Mouse (Mus musculus) adrenal gland, postnatal 25 days (tissue): ENCODE data around the gene Dnal1. TPM values are rescaled to one million over a fixed set of nuclear protein-coding genes. Genes with fewer than 3 reads are reported as not detected.

Experiments
- DNase-seq: peaks from one replicate; pipeline ENCODE4 v3.0.0; 2021; ENCODE audit warnings: mixed read lengths
- total RNA-seq: library from RNA; stranded (reverse); gene quantifications from 2 replicates; pipeline ENCODE4 v1.2.3, GENCODE M21; 2021

Dnal1 gene
- total RNA-seq, 1 experiment from 2014 or later: 20.7 TPM

DNA sequence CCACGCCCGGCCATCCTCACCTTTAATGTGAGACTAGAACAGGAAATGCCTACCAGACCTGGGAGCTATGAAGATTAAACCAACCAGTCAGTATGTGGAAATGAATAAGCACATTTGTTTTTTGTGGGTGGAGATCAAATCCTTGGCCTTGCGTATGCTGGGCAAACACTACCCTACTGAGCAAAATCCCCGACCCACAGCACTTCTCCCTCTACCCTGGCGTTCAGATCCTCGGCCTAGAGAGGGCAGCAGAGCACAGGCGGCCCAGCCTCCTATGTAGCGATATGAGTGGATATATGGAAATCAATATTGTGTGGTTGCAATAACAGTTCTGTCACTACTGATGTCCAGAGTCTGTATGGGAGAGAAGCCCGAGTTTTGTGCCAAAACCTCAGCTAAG lies 49.0 kb downstream of the Dnal1 start:
- no peak for DNase-seq

DNA sequence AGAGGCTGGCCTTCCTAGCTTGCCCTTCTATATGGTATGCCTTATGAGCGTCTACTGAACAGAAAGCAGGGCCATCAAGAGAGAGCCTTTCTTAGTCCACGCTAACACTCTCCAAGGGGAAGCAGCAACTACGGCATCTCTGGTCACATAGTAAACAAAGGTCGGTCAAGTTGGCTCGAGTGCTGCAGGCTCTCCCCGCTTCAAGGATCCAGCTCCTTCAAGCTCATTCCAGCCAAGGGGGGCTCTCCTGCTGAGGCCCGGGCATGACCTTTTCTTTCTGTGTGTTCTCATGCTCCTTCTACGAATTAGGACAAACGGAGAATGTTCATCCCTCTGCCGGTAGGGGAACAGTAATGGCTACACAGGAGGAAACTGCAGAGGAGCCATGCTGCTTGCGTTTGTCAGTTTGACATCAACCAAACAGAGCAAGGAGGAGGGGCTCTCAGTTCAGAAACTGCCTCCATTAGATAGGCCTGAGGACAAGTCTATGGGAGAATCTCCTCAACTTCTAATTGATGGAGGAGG lies 49.5 kb downstream of the Dnal1 start:
- DNase-seq: no peak

- no peak for DNase-seq
Measured at GRCm38 (mm10) chr12:84165631-84166373, 51.6 kb downstream of the Dnal1 start.

DNA sequence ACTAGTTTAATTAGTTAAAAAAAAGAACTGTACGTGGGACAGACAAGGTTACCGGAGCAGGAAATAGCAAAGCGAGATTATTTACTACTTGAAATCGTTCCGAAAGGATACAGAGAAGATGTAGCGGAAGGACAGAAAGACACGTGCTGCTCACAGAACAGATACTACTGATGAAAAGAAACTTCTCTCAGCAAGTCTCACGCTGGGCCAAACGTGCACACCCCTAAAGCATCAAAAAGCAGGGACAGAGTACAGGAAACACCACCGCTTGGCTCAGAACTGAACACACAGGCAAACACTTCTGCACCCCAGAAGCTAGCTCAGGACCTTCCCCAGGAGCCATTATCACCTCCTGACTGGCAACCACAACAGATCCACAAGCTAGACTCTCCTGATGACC lies 56.4 kb downstream of the Dnal1 start:
- DNase-seq: no peak

DNA sequence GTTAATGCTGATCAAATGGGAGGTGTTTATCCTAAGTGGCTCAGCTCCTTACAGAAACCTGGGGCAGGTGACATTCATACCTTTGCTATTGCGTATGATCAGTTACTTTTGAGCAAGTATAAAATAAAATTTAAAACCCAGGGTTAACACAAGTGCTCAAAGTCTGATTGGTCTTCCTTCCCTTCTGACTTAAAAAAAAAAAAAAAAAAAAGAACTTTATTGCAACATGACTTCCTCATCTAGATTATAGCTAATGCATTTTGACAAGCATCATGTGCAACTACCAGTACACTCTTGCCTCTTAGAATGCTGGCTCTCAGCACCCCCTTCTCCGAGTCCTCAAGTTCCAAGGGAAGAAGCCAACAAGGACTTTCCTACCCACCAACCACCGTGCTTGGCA lies 58.0 kb downstream of the Dnal1 start:
- no peak for DNase-seq

GRCm38 (mm10) chr12:84172862-84173261 lies 58.7 kb downstream of the Dnal1 start:
- no peak for DNase-seq

- DNase-seq: no peak
Measured at GRCm38 (mm10) chr12:84173309-84173915, 59.2 kb downstream of the Dnal1 start.

DNA sequence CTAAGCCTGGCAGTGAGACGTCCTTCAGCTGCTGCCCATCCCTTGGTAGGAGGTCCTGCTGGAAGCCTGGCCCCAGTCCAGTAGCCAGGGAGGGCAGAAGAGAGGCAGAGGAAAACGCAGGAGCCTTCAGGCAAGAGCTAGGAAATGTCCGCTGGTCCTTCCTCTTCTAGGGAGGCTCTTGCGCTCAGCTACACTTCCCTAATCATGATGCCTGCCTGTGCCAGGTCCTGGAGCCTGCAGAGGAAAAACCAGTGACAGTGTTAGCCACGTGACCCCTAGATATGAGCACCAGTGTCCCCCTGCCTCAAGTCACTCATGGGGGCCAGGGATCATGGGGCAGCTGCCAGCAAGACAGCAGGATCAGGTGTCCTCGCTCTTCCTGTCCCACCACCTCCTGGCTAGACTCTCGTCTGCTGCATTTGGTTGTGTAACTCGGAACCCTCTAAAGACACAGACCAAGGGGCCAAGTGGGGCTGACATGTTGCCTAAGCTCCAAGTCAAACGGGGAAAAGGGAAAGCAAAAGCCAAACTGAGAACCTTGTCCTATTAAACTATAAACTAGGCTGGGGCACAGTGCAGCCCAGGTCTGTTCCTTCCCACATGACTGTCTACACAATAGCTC lies 60.1 kb downstream of the Dnal1 start:
- DNase-seq: peak; percentile 80

DNA sequence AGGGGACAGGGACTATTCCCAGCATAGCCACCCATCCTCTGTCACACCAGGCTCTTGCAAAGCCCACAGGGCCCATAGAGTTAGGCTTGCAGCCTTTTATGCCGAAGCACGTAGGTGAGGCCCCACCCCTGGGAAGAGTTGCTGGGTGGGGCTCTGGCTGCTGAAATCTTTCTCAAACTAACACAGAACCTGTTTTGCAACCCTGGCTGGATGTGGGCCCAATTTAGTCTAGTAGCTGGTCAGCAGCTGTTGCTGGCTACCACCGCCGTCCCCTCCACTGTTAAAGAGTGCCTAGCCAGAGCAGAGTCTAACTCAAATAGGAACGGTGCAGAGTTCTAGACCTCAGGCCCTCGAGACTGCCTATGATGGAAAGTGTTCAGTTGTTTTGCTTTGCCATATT lies 60.7 kb downstream of the Dnal1 start:
- peak; percentile 75 for DNase-seq

DNA sequence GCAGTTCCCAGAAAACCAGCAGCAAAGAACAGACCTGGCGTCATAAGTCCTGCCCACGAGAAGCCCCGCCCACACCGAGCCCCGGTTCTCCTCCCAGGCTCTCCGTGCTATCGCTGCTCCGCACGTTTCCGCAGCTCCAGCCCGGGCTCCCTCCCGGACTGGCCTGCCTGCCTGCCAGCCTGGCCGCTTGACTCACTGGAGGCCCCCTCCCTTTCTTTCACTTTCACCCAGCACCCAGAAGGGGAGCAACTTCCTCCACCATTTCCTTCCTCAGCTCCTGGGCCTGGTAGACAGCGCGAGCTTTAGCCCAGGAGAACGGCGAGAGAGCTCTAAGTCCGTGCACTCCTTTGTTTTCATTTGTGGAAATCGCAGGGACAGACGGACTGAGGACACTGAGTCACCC lies 61.5 kb downstream of the Dnal1 start:
- peak; percentile 89 for DNase-seq

GRCm38 (mm10) chr12:84176126-84176769 lies 62.1 kb downstream of the Dnal1 start:
- DNase-seq: no peak

- DNase-seq: no peak
Measured at GRCm38 (mm10) chr12:84176886-84177765, 63.0 kb downstream of the Dnal1 start.

DNA sequence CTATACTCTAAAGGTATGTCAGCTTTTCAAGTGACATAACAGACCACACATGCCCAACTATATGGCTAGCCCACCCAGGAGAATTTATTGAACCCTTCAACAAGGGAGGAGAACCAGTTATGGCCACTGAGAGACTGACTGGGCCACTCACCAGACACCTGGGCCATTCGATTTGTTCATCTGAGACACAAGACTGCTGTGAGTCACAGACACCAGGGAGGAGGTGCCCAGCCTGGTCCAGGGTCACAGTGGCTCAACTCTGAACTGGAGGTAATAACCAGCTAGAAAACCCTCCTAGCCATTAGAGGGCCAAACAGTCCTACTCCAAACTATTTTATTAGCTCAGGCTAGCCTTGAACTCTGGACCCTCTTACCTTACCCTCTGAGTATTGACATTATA lies 63.9 kb downstream of the Dnal1 start:
- no peak for DNase-seq

GRCm38 (mm10) chr12:84178652-84179445 lies 64.7 kb downstream of the Dnal1 start:
- no peak for DNase-seq

DNA sequence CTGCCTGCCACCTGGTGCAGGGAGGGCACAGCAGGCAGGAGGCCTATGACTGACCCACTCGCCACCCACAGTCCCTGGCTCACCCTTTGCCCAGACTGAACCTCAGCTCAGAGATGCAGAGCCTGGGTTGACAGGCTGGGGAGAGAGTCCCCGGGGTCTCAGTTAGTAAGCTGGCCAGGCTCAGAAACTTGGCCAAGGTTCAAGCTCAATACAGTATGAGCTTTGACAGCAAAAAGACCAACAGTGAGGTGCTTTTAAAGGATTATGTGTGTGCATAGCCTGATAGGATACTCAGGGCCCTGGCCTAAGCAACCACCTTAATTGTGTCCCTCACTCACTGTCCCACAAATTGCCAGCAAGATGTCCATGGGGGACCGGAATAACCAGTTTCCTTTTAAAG lies 65.9 kb downstream of the Dnal1 start:
- DNase-seq: no peak

DNA sequence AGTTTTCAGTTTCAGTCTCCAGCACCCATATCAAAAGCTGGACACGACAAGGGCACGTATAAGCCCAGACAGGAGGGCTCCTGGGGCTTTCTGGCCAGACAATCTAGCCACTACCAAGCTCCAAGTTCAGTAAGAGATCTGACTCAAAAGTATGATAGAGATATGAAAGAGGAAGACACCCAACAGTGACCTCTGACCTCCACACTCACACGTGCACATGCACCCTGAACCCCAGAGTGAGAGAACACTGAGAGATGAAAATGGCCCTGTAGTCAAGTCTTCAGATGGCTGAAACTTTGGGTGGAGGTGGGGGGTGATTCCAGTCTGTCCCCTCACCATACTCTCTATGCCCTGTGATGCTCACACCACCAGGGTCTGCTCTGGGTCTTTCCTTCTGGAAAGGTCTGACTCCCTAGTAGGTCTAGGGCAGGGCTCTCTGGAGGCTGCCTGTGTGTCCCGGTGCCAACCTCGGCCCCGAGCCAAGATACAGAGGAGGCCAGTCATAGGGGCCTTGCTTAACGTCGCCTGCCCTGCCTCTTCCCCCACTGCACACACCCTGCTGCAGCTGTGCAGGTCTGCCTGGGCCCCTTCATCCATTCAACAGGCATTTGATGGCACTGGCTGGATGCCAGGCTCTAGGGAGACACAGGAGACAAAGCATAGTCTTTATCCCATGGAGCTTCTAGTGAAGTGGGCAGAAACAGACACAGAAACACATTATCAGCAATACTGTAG lies 66.7 kb downstream of the Dnal1 start:
- DNase-seq: peak; percentile 92

- DNase-seq: no peak
Measured at GRCm38 (mm10) chr12:84181999-84182398, 67.8 kb downstream of the Dnal1 start.

DNA sequence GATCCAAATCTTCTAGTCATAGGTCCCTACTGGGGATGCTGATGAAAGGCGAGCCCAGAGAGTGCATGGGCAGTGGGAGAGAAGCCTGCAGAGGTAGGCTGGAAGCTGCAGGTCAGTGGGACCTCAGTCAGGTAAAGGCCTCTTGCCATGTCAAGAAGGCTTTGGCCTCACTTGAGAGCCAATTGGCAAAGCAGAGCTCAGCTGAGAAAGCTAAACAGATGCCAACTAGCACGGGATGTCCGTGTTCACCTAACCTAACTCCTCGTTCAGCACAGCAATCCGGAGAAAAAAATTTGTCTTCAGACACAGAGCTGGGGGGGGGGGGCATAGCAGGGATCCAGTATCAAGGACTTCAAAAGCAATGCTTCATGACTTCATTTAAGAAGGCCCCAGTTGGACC lies 70.8 kb downstream of the Dnal1 start:
- no peak for DNase-seq

DNA sequence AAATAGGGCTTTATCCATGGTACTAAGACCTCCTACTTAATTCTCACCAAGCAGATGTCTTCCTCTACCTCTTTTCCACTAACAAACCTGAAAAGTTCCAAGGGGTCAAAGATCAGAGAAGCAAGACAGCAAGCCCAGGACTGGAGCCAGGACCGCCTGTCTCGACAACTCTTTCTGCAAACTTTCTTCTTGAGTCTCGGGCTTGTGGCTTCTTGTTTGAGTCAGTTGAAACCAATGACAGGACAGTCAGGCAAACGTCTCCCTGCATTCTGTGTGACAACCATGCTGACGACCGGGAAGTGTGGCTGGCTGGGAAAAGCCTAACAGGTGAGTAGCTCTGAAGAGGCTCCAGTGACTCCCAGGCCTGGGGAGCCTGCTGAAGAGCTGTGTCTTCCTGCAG lies 71.4 kb downstream of the Dnal1 start:
- DNase-seq: no peak

DNA sequence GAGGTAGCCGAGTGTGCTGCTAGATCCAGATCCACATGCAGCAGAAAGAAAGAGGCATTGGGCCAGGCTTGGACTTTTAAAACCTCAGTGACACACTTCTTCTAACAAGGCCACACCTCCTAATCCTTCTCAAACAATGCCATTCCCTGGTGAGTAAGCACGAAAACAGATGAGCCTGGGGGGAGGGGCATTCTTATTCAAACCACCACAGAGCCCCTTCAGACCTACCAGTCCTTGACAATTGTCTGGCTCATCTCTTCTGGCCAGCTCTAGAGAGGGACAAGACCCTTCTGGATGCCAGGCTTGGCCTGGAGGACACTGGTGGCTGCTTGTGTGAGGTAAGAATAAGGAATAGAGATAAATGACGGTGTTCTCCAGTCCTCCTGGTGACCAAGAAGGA lies 72.4 kb downstream of the Dnal1 start:
- no peak for DNase-seq
